Mouse (Mus musculus): Measurements from ENCODE around the gene St6galnac6. TPM values are rescaled to one million over a fixed set of nuclear protein-coding genes. Genes with fewer than 3 reads are reported as not detected.

Gene St6galnac6
- total and polyA plus RNA-seq, 2 experiments from 2014 or later: 42.3 to 65.3 TPM

- Histone ChIP-seq H3K4me2 (ENCODE audit: low read depth) (no peak overlapping the region), H3K9ac (no peak overlapping the region), H3K27ac (ENCODE audit: low read depth, low read length) (no peak overlapping the region), H3K4me1 (ENCODE audit: insufficient read depth) (peaks cover 15% of the 10 kb centered on the region), H3K27me3 (ENCODE audit: insufficient read depth, low read length) (no peaks in the 10 kb centered on the region), H3K9me3 (ENCODE audit: low read length) (no peaks in the 10 kb centered on the region), H3K36me3 (ENCODE audit: insufficient read depth) (no peaks in the 10 kb centered on the region), H3K4me3 (ENCODE audit: low read depth, low read length) (no peak overlapping the region)
- no peak for TF ChIP-seq CTCF (IDR thresholded peaks at IDR 0.05; ENCODE audit: low read depth)
- no peak for ATAC-seq
- WGBS: 46% methylated on average over 10 of the region's 10 CpGs
- no peak for DNase-seq
Measured at GRCm38 (mm10) chr2:32604631-32605030, 5.1 kb downstream of the St6galnac6 start.

GRCm38 (mm10) chr2:32606161-32607142 is 6.9 kb downstream of the St6galnac6 start:
- H3K36me3 ChIP-seq (ENCODE audit: insufficient read depth): no peaks in the 10 kb centered on the region
- H3K4me3 ChIP-seq (ENCODE audit: low read depth, low read length): peak overlapping the region; percentile 69
- H3K27ac ChIP-seq (ENCODE audit: low read depth, low read length): no peak overlapping the region
- DNase-seq: peak; percentile 83
- WGBS: 18% methylated on average over 45 of the region's 55 CpGs
- peak; percentile 87 for ATAC-seq
- no peaks in the 10 kb centered on the region for H3K9me3 ChIP-seq (ENCODE audit: low read length)
- H3K9ac ChIP-seq: peak overlapping the region; percentile 76
- H3K27me3 ChIP-seq (ENCODE audit: insufficient read depth, low read length): no peaks in the 10 kb centered on the region
- peak overlapping the region; percentile 88 for H3K4me2 ChIP-seq (ENCODE audit: low read depth)
- peak; percentile 68 for TF ChIP-seq CTCF (IDR thresholded peaks at IDR 0.05; ENCODE audit: low read depth)
- peaks cover 15% of the 10 kb centered on the region for H3K4me1 ChIP-seq (ENCODE audit: insufficient read depth)

GRCm38 (mm10) chr2:32607262-32607947 is 7.9 kb downstream of the St6galnac6 start:
- Histone ChIP-seq H3K9ac (peak overlapping the region; percentile 76), H3K4me3 (ENCODE audit: low read depth, low read length) (peak overlapping the region; percentile 69), H3K27ac (ENCODE audit: low read depth, low read length) (no peak overlapping the region), H3K4me2 (ENCODE audit: low read depth) (peak overlapping the region; percentile 88), H3K4me1 (ENCODE audit: insufficient read depth) (peaks cover 15% of the 10 kb centered on the region), H3K36me3 (ENCODE audit: insufficient read depth) (no peaks in the 10 kb centered on the region), H3K27me3 (ENCODE audit: insufficient read depth, low read length) (no peaks in the 10 kb centered on the region), H3K9me3 (ENCODE audit: low read length) (no peaks in the 10 kb centered on the region)
- ATAC-seq (peak; percentile 38), DNase-seq (peak; percentile 44)
- 13% methylated on average over 34 of the region's 34 CpGs for WGBS
- TF ChIP-seq CTCF (IDR thresholded peaks at IDR 0.05; ENCODE audit: low read depth): no peak

GRCm38 (mm10) chr2:32608141-32608777 is 8.8 kb downstream of the St6galnac6 start:
- TF ChIP-seq CTCF (IDR thresholded peaks at IDR 0.05; ENCODE audit: low read depth): no peak
- H3K4me1 ChIP-seq (ENCODE audit: insufficient read depth): peaks cover 12% of the 10 kb centered on the region
- H3K9ac ChIP-seq: no peak overlapping the region
- H3K27ac ChIP-seq (ENCODE audit: low read depth, low read length): no peak overlapping the region
- H3K27me3 ChIP-seq (ENCODE audit: insufficient read depth, low read length): no peaks in the 10 kb centered on the region
- WGBS: 13% methylated on average over 25 of the region's 25 CpGs
- H3K36me3 ChIP-seq (ENCODE audit: insufficient read depth): no peaks in the 10 kb centered on the region
- H3K9me3 ChIP-seq (ENCODE audit: low read length): no peaks in the 10 kb centered on the region
- 0 out of 2 replicates have a peak, but pooled peaks have one; percentile 19 for ATAC-seq
- no peak for DNase-seq
- peak overlapping the region; percentile 69 for H3K4me3 ChIP-seq (ENCODE audit: low read depth, low read length)
- H3K4me2 ChIP-seq (ENCODE audit: low read depth): peak overlapping the region; percentile 88

GRCm38 (mm10) chr2:32608778-32609435 is 9.4 kb downstream of the St6galnac6 start:
- ATAC-seq (no peak), DNase-seq (no peak)
- 56% methylated on average over 18 of the region's 18 CpGs for WGBS
- peaks cover 12% of the 10 kb centered on the region for H3K4me1 ChIP-seq (ENCODE audit: insufficient read depth)
- H3K36me3 ChIP-seq (ENCODE audit: insufficient read depth): no peaks in the 10 kb centered on the region
- no peak for TF ChIP-seq CTCF (IDR thresholded peaks at IDR 0.05; ENCODE audit: low read depth)
- H3K4me2 ChIP-seq (ENCODE audit: low read depth): peak overlapping the region; percentile 88
- no peak overlapping the region for H3K9ac ChIP-seq
- no peak overlapping the region for H3K27ac ChIP-seq (ENCODE audit: low read depth, low read length)
- H3K27me3 ChIP-seq (ENCODE audit: insufficient read depth, low read length): no peaks in the 10 kb centered on the region
- H3K9me3 ChIP-seq (ENCODE audit: low read length): no peaks in the 10 kb centered on the region
- H3K4me3 ChIP-seq (ENCODE audit: low read depth, low read length): peak overlapping the region; percentile 69

GRCm38 (mm10) chr2:32610610-32611229 is 11.2 kb downstream of the St6galnac6 start:
- peak; percentile 50 for TF ChIP-seq CTCF (IDR thresholded peaks at IDR 0.05; ENCODE audit: low read depth)
- Histone ChIP-seq H3K9me3 (ENCODE audit: low read length) (no peaks in the 10 kb centered on the region), H3K4me1 (ENCODE audit: insufficient read depth) (peaks cover 12% of the 10 kb centered on the region), H3K4me3 (ENCODE audit: low read depth, low read length) (peak overlapping the region; percentile 32), H3K36me3 (ENCODE audit: insufficient read depth) (peaks cover 9% of the 10 kb centered on the region), H3K27me3 (ENCODE audit: insufficient read depth, low read length) (no peaks in the 10 kb centered on the region), H3K27ac (ENCODE audit: low read depth, low read length) (no peak overlapping the region), H3K4me2 (ENCODE audit: low read depth) (peak overlapping the region; percentile 48), H3K9ac (0 out of 2 replicates have a peak overlapping the region, but pooled peaks have one; percentile 19)
- peak; percentile 24; the same call in 1 of the 2 replicates for ATAC-seq
- 16% methylated on average over 23 of the region's 23 CpGs for WGBS
- peak; percentile 68 for DNase-seq
